Mouse (Mus musculus) CH12.LX (cell line): Measurements from ENCODE around the gene Dgkz. TPM values are rescaled to one million over a fixed set of nuclear protein-coding genes. Genes with fewer than 3 reads are reported as not detected.

Source experiments
- DNase-seq: peaks from one replicate; pipeline ENCODE4 v3.0.0-alpha.2; 2013; ENCODE audit errors: extremely low read depth
- H3K27ac ChIP-seq: 2 replicates; pipeline ENCODE4 v1.5.1; 2012; ENCODE audit warnings: low read depth, mild to moderate bottlenecking, control low read depth, moderate library complexity; ENCODE audit not compliant: insufficient read depth
- H3K27me3 ChIP-seq: replicated peaks from 2 replicates; pipeline ENCODE3; 2012; ENCODE audit warnings: inconsistent platforms
- H3K36me3 ChIP-seq, 2 experiments: replicated peaks in 1 of 2; 2 replicates each; pipeline versions ENCODE3 to v1.6.1; 2012; ENCODE audit warnings: inconsistent platforms in 1 of 2, low read length in 1 of 2, mild to moderate bottlenecking in 1 of 2, mixed read lengths in 1 of 2, moderate library complexity in 1 of 2; ENCODE audit not compliant: control insufficient read depth in 1 of 2, insufficient read depth in 1 of 2
- H3K4me1 ChIP-seq, 2 experiments: 2 replicates each; pipeline ENCODE4 v1.6.1; 2012; ENCODE audit warnings: inconsistent platforms in 1 of 2, moderate library complexity in 1 of 2; ENCODE audit not compliant: insufficient read depth in 2 of 2, control insufficient read depth in 1 of 2
- H3K4me2 ChIP-seq: 2 replicates; pipeline ENCODE4 v1.6.1; 2012; ENCODE audit warnings: low read depth, mild to moderate bottlenecking, control low read depth; ENCODE audit not compliant: poor library complexity, insufficient read depth, severe bottlenecking
- H3K4me3 ChIP-seq, 3 experiments: fragments of 150-350 bp in 1 of 3; sonication (generic) in 1 of 3; replicated peaks in 1 of 3; 2 replicates each; pipeline versions ENCODE3 to v1.5.1; 2011 to 2012; ENCODE audit warnings: low read depth in 2 of 3, low read length in 2 of 3, mild to moderate bottlenecking in 2 of 3, moderate library complexity in 2 of 3, control low read depth in 1 of 3, improper control_type of control experiment in 1 of 3, inconsistent platforms in 1 of 3, mixed read lengths in 1 of 3; ENCODE audit not compliant: poor library complexity in 1 of 3
- H3K79me2 ChIP-seq: replicated peaks from 2 replicates; pipeline ENCODE4 v1.6.1; 2012; ENCODE audit warnings: mild to moderate bottlenecking, moderate library complexity; ENCODE audit not compliant: control insufficient read depth, poor library complexity, insufficient read depth, severe bottlenecking; ENCODE audit errors: extremely low read depth
- H3K9ac ChIP-seq: 2 replicates; pipeline ENCODE4 v1.6.1; 2012; ENCODE audit warnings: low read depth, mild to moderate bottlenecking, control low read depth, moderate library complexity; ENCODE audit not compliant: insufficient read depth
- H3K9me3 ChIP-seq: replicated peaks from 2 replicates; pipeline ENCODE3; 2012; ENCODE audit warnings: low read length, inconsistent platforms, mixed read lengths
- BHLHE40 ChIP-seq: IDR thresholded peaks from 2 replicates; pipeline ENCODE4 v1.6.1; 2011; ENCODE audit warnings: mild to moderate bottlenecking, low read depth, low read length, improper control_type of control experiment
- CHD2 ChIP-seq: IDR thresholded peaks from 2 replicates; pipeline ENCODE4 v1.6.1; 2011; ENCODE audit warnings: low read length, improper control_type of control experiment
- ELF1 ChIP-seq: IDR thresholded peaks from 2 replicates; pipeline ENCODE4 v1.6.1; 2014; ENCODE audit warnings: low read depth, mild to moderate bottlenecking, inconsistent platforms, low read length, improper control_type of control experiment
- ETS1 ChIP-seq: conservative IDR thresholded peaks from 2 replicates; pipeline ENCODE4 v1.6.1; 2012; ENCODE audit warnings: low read depth, mild to moderate bottlenecking, inconsistent platforms, low read length, improper control_type of control experiment, moderate library complexity
- GABPA ChIP-seq: IDR thresholded peaks from 2 replicates; pipeline ENCODE4 v1.6.1; 2012; ENCODE audit warnings: low read depth, low read length, improper control_type of control experiment, inconsistent platforms; ENCODE audit not compliant: insufficient replicate concordance
- HCFC1 ChIP-seq: IDR thresholded peaks from 2 replicates; pipeline ENCODE4 v1.6.1; 2012; ENCODE audit warnings: low read depth, mild to moderate bottlenecking, inconsistent platforms, low read length, improper control_type of control experiment
- IRF4 ChIP-seq: IDR thresholded peaks from 2 replicates; pipeline ENCODE4 v1.6.1; 2014; ENCODE audit warnings: low read depth, mild to moderate bottlenecking, inconsistent platforms, low read length, improper control_type of control experiment
- JUN ChIP-seq: IDR thresholded peaks from 2 replicates; pipeline ENCODE4 v1.6.1; 2011; ENCODE audit warnings: low read depth, mild to moderate bottlenecking, low read length, improper control_type of control experiment, moderate library complexity; ENCODE audit not compliant: insufficient read depth
- KAT2A ChIP-seq: IDR thresholded peaks from 2 replicates; pipeline ENCODE4 v1.6.1; 2012; ENCODE audit warnings: low read length, improper control_type of control experiment, inconsistent platforms; ENCODE audit not compliant: insufficient replicate concordance
- MEF2A ChIP-seq: IDR thresholded peaks from 2 replicates; pipeline ENCODE4 v1.6.1; 2014; ENCODE audit warnings: low read depth, mild to moderate bottlenecking, inconsistent platforms, low read length, improper control_type of control experiment, borderline replicate concordance
- MYC ChIP-seq: IDR thresholded peaks from 2 replicates; pipeline ENCODE4 v1.6.1; 2011; ENCODE audit warnings: low read depth, mild to moderate bottlenecking, improper control_type of control experiment, low read length
- POLR2AphosphoS2 ChIP-seq: IDR thresholded peaks from 2 replicates; pipeline ENCODE4 v1.6.1; 2011; ENCODE audit warnings: low read depth, low read length, improper control_type of control experiment
- SIN3A ChIP-seq: IDR thresholded peaks from 2 replicates; pipeline ENCODE4 v1.6.1; 2012; ENCODE audit warnings: low read length, improper control_type of control experiment, inconsistent platforms
- TBP ChIP-seq: conservative IDR thresholded peaks from 2 replicates; pipeline ENCODE4 v1.6.1; 2011; ENCODE audit warnings: low read depth, low read length, improper control_type of control experiment
- TCF12 ChIP-seq: IDR thresholded peaks from 2 replicates; pipeline ENCODE4 v1.6.1; 2014; ENCODE audit warnings: low read depth, mild to moderate bottlenecking, inconsistent platforms, low read length, improper control_type of control experiment
- UBTF ChIP-seq: IDR thresholded peaks from 2 replicates; pipeline ENCODE4 v1.6.1; 2012; ENCODE audit warnings: low read depth, mild to moderate bottlenecking, inconsistent platforms, low read length, improper control_type of control experiment, moderate library complexity
- USF2 ChIP-seq: conservative IDR thresholded peaks from 2 replicates; pipeline ENCODE4 v1.6.1; 2011; ENCODE audit warnings: low read depth, low read length, improper control_type of control experiment
- ZC3H11A ChIP-seq: IDR thresholded peaks from 2 replicates; pipeline ENCODE4 v1.6.1; 2012; ENCODE audit warnings: low read depth, mild to moderate bottlenecking, inconsistent platforms, low read length, improper control_type of control experiment
- ZKSCAN1 ChIP-seq: IDR thresholded peaks from 2 replicates; pipeline ENCODE4 v1.6.1; 2012; ENCODE audit warnings: low read depth, inconsistent platforms, low read length, improper control_type of control experiment, borderline replicate concordance
- ZMIZ1 ChIP-seq: IDR thresholded peaks from 2 replicates; pipeline ENCODE4 v1.6.1; 2012; ENCODE audit warnings: low read depth, mild to moderate bottlenecking, inconsistent platforms, low read length, improper control_type of control experiment
- dilution Hi-C: fragments of 300-500 bp; cut with MboI; formaldehyde crosslinking; loops from 2 replicates; pipeline ENCODE4 v1.14.3; 2020; ENCODE audit warnings: low sequenced_read_pairs; ENCODE audit not compliant: extremely low pct_unique_long_range_greater_than_20kb, extremely low pct_ligation_motif_present
- in situ Hi-C: fragments of 300-500 bp; cut with MboI; formaldehyde crosslinking; loops from 3 replicates; pipeline ENCODE4 v1.14.3; 2019; ENCODE audit warnings: low sequenced_read_pairs, low pct_ligation_motif_present, low pct_unique_long_range_greater_than_20kb, mixed read lengths
- polyA plus RNA-seq: library from polyadenylated mRNA; unstranded; fragments of >175 nt; gene quantifications from 2 replicates; pipeline ENCODE4 v1.2.1, GENCODE M21; 2012; ENCODE audit warnings: low read depth; ENCODE audit not compliant: insufficient read length
- total RNA-seq, 2 experiments: library from RNA; depleted of rRNA; stranded (reverse); fragments of 300-350 nt in 1 of 2; fragments of >200 nt in 1 of 2; gene quantifications; 2 replicates each; pipeline ENCODE4 v1.2.3; 2012 to 2014

The Dgkz gene
- total and polyA plus RNA-seq, 3 experiments = 38.6 to 60.2 (median 50.4) TPM

GRCm38 (mm10) chr2:91912616-91913015 is 63.0 kb downstream of the Dgkz start:
- Histone ChIP-seq H3K27ac (no peak overlapping the region), H3K4me2 (no peak overlapping the region), H3K27me3 (no peaks in the 10 kb centered on the region), H3K4me3 (no peak overlapping the region), H3K9me3 (no peaks in the 10 kb centered on the region), H3K36me3 (peaks cover 60 to 95% of the 10 kb centered on the region in 2 experiments), H3K4me1 (no peaks in the 10 kb centered on the region)
- dilution Hi-C loops (no loop called here), in situ Hi-C loops (no loop called here)
- TF ChIP-seq POLR2AphosphoS2 (no peak), ZC3H11A (no peak), MEF2A (no peak), CHD2 (no peak), SIN3A (no peak), ETS1 (no peak), HCFC1 (no peak), ZKSCAN1 (no peak), BHLHE40 (no peak), ELF1 (no peak), UBTF (no peak), ZMIZ1 (no peak), USF2 (no peak), GABPA (no peak)
- TF ChIP-seq, all 38 proteins: peak for 0
- Histone ChIP-seq H3K79me2 (no peaks in the 10 kb centered on the region), H3K9ac (no peak overlapping the region)
- DNase-seq = no peak

GRCm38 (mm10) chr2:91906141-91906540 is 69.5 kb downstream of the Dgkz start:
- dilution Hi-C loops = no loop called here
- no peak for DNase-seq
- Histone ChIP-seq H3K9ac (no peak overlapping the region), H3K36me3 (peaks cover 35 to 79% of the 10 kb centered on the region in 2 experiments), H3K79me2 (no peaks in the 10 kb centered on the region), H3K4me2 (no peak overlapping the region), H3K27me3 (no peaks in the 10 kb centered on the region), H3K27ac (no peak overlapping the region), H3K4me1 (no peaks in the 10 kb centered on the region)
- TF ChIP-seq SIN3A (no peak), CHD2 (no peak), MYC (no peak), ELF1 (no peak), IRF4 (no peak), TBP (no peak), KAT2A (no peak), TCF12 (no peak), JUN (no peak)
- TF ChIP-seq, all 38 proteins: peak for 0
- in situ Hi-C loops = no loop called here
- Histone ChIP-seq H3K4me3 (no peak overlapping the region), H3K9me3 (no peaks in the 10 kb centered on the region)
